Mouse (Mus musculus): ENCODE data around the gene Haus3.
A peak's percentile ranks its signal among the peaks of the same experiment; 100 is the strongest.

The Haus3 gene

GRCm38 (mm10) chr5:34168950-34169891, at the start of gene Haus3, which contains the start of gene Poln:
Gene Haus3 (minus strand): TSS chr5:34169527.
Gene Poln (minus strand): TSS chr5:34169448.
- peak; percentile 97 for DNase-seq

- no peak for DNase-seq
Measured at GRCm38 (mm10) chr5:34218672-34219071, 49.3 kb upstream of the Haus3 start.

- no peak for DNase-seq
Measured at GRCm38 (mm10) chr5:34217756-34218155, 48.4 kb upstream of the Haus3 start.

GRCm38 (mm10) chr5:34216025-34216424, 46.7 kb upstream of the Haus3 start:
- DNase-seq, result no peak

GRCm38 (mm10) chr5:34213659-34214058, 44.3 kb upstream of the Haus3 start:
- no peak for DNase-seq

GRCm38 (mm10) chr5:34210279-34210678, 41.0 kb upstream of the Haus3 start:
- peak; percentile 82 for DNase-seq

- DNase-seq, result no peak
Measured at GRCm38 (mm10) chr5:34207503-34207902, 38.2 kb upstream of the Haus3 start.

- no peak for DNase-seq
Measured at GRCm38 (mm10) chr5:34205788-34206187, 36.5 kb upstream of the Haus3 start.

- no peak for DNase-seq
Measured at GRCm38 (mm10) chr5:34204911-34205310, 35.6 kb upstream of the Haus3 start.

- DNase-seq, result no peak
Measured at GRCm38 (mm10) chr5:34202006-34202405, 32.7 kb upstream of the Haus3 start.

GRCm38 (mm10) chr5:34201396-34201795, 32.1 kb upstream of the Haus3 start:
- DNase-seq, result no peak

GRCm38 (mm10) chr5:34198615-34199014, 29.3 kb upstream of the Haus3 start:
- no peak for DNase-seq

GRCm38 (mm10) chr5:34197243-34197642, 27.9 kb upstream of the Haus3 start:
- no peak for DNase-seq

- DNase-seq, result no peak
Measured at GRCm38 (mm10) chr5:34196423-34196822, 27.1 kb upstream of the Haus3 start.

GRCm38 (mm10) chr5:34195786-34196185, 26.5 kb upstream of the Haus3 start:
- no peak for DNase-seq

GRCm38 (mm10) chr5:34194975-34195662, 25.8 kb upstream of the Haus3 start:
- no peak for DNase-seq

- DNase-seq, result no peak
Measured at GRCm38 (mm10) chr5:34194426-34194825, 25.1 kb upstream of the Haus3 start.

GRCm38 (mm10) chr5:34191843-34192242, 22.5 kb upstream of the Haus3 start:
- peak; percentile 66 for DNase-seq

- peak; percentile 75 for DNase-seq
Measured at GRCm38 (mm10) chr5:34191021-34191420, 21.7 kb upstream of the Haus3 start.

GRCm38 (mm10) chr5:34189521-34189920, 20.2 kb upstream of the Haus3 start:
- no peak for DNase-seq

- no peak for DNase-seq
Measured at GRCm38 (mm10) chr5:34188856-34189255, 19.5 kb upstream of the Haus3 start.

GRCm38 (mm10) chr5:34187601-34188316, 18.4 kb upstream of the Haus3 start, which contains the start of gene Mxd4:
Gene Mxd4 (minus strand): TSS chr5:34187720.
- DNase-seq, result peak; percentile 99

GRCm38 (mm10) chr5:34186961-34187391, 17.6 kb upstream of the Haus3 start:
- peak; percentile 74 for DNase-seq
